Mouse (Mus musculus) heart, adult 2 months (tissue): ENCODE measurements around the gene Gm8857. TPM values are rescaled to one million over a fixed set of nuclear protein-coding genes. Genes with fewer than 3 reads are reported as not detected.
"Not testable (repeated sequence)": the region's sequence is repeated elsewhere in the genome, so short reads cannot be mapped to it uniquely, and the experiment has no call there.

Experiments
- DNase-seq, 2 experiments: peaks; one replicate each; pipeline ENCODE4 v3.0.0; 2021
- H3K27ac ChIP-seq: fragments of 200-600 bp; 2 replicates; pipeline ENCODE4 v1.8.1; 2022
- H3K27me3 ChIP-seq: fragments of 200-500 bp; 2 replicates; pipeline ENCODE4 v1.6.1; 2012; ENCODE audit warnings: mild to moderate bottlenecking, low read length, inconsistent platforms, mixed read lengths; ENCODE audit not compliant: control insufficient read depth, insufficient read depth
- H3K36me3 ChIP-seq: fragments of 200-500 bp; 2 replicates; pipeline ENCODE4 v1.6.1; 2012; ENCODE audit warnings: low read length, inconsistent platforms; ENCODE audit not compliant: control insufficient read depth, insufficient read depth
- H3K4me1 ChIP-seq: fragments of 200-500 bp; 2 replicates; pipeline ENCODE4 v1.6.1; 2011; ENCODE audit warnings: low read length; ENCODE audit not compliant: control insufficient read depth, insufficient read depth
- H3K4me3 ChIP-seq: fragments of 200-600 bp; 2 replicates; pipeline ENCODE4 v1.8.1; 2022
- H3K79me2 ChIP-seq: fragments of 200-500 bp; replicated peaks from 2 replicates; pipeline ENCODE4 v1.6.1; 2012; ENCODE audit warnings: mild to moderate bottlenecking, inconsistent platforms, low read length, moderate library complexity, mixed read lengths; ENCODE audit not compliant: control insufficient read depth, insufficient read depth
- H3K9ac ChIP-seq: fragments of 200-500 bp; 2 replicates; pipeline ENCODE4 v1.6.1; 2012; ENCODE audit warnings: low read depth, mild to moderate bottlenecking, control low read depth, inconsistent platforms, low read length, mixed read lengths
- WGBS: fragments of 180-500 bp; shearing (Covaris S2); methylation state at CpG from one replicate; pipeline ENCODE4 v1.1.7; 2018; 5-methylcytosine and 5-hydroxymethylcytosine counted together
- intact Hi-C: fragments of 180-260 bp; cut with DNase I; formaldehyde crosslinking; loops from one replicate; pipeline ENCODE4 v1.15.1; 2025
- long read RNA-seq: library from polyadenylated mRNA; stranded (forward); transcript quantifications from one replicate; pipeline ENCODE4 v2.0.0, GENCODE M21; 2021
- polyA plus RNA-seq: library from polyadenylated mRNA; depleted of rRNA; stranded (reverse); fragments of >200 nt; gene quantifications from 2 replicates; pipeline ENCODE4 v1.2.3, GENCODE M21; 2012; rRNA removed
- total RNA-seq, 2 experiments: library from RNA; stranded (reverse); gene quantifications; 2 replicates each; pipeline ENCODE4 v1.2.3; 2021

Gene Gm8857
- not detected for total RNA-seq
- not detected in 2 replicates for polyA plus RNA-seq
- long read RNA-seq, result 0 reads

- WGBS, result 36% methylated on average over 3 of the region's 3 CpGs
- DNase-seq, H3K9ac ChIP-seq, H3K27me3 ChIP-seq, H3K36me3 ChIP-seq, H3K4me1 ChIP-seq, H3K27ac ChIP-seq, intact Hi-C loops, H3K4me3 ChIP-seq, H3K79me2 ChIP-seq: not testable (repeated sequence)
Measured at GRCm38 (mm10) chr5:10947505-10947904, at the start of gene Gm8857, which contains the start of gene Gm8871. Gene Gm8857 (plus strand): TSS chr5:10947807. Gene Gm8871 (plus strand): TSS chr5:10947805.

GRCm38 (mm10) chr5:10953512-10953911 lies 5.9 kb downstream of the Gm8857 start:
- H3K9ac ChIP-seq, H3K79me2 ChIP-seq, H3K4me1 ChIP-seq, H3K4me3 ChIP-seq, DNase-seq, H3K27ac ChIP-seq, H3K27me3 ChIP-seq, H3K36me3 ChIP-seq, intact Hi-C loops: not testable (repeated sequence)
- 70% methylated on average over 2 of the region's 2 CpGs for WGBS

GRCm38 (mm10) chr5:10958057-10958456 lies 10.4 kb downstream of the Gm8857 start:
- peak in 1 of 2 experiments; percentile 10 for DNase-seq
- H3K9ac ChIP-seq, H3K36me3 ChIP-seq, H3K4me3 ChIP-seq, H3K4me1 ChIP-seq, H3K27ac ChIP-seq, intact Hi-C loops, H3K79me2 ChIP-seq, H3K27me3 ChIP-seq: not testable (repeated sequence)
- WGBS, result 72% methylated on average over 7 of the region's 8 CpGs

Other genes starting within 250 kb of the Gm8857 start
- not detected for gene Gm8871, start within 50 bp of the Gm8857 start, total RNA-seq
- gene Gm8871, start within 50 bp of the Gm8857 start, polyA plus RNA-seq, result not detected in 2 replicates
- not detected for gene Gm8879, start 179.8 kb downstream of the Gm8857 start, total RNA-seq
- gene Gm8879, start 179.8 kb downstream of the Gm8857 start, polyA plus RNA-seq, result not detected in 2 replicates
- gene Gm5861, start 235.3 kb downstream of the Gm8857 start, total RNA-seq, result not detected
- not detected in 2 replicates for gene Gm5861, start 235.3 kb downstream of the Gm8857 start, polyA plus RNA-seq